Mouse (Mus musculus) liver, adult 2 months (tissue): Measurements from ENCODE around the gene Zmym4.

Experiments used
- CTCF ChIP-seq: fragments of 200-500 bp; IDR thresholded peaks from 2 replicates; pipeline ENCODE4 v1.5.1; 2011; ENCODE audit warnings: low read depth, low read length, control low read depth
- POLR2A ChIP-seq: fragments of 200-500 bp; IDR thresholded peaks from 2 replicates; pipeline ENCODE4 v1.6.1; 2011; ENCODE audit warnings: low read length, control low read depth; ENCODE audit not compliant: insufficient read depth; ENCODE audit errors: extremely low read depth

DNA sequence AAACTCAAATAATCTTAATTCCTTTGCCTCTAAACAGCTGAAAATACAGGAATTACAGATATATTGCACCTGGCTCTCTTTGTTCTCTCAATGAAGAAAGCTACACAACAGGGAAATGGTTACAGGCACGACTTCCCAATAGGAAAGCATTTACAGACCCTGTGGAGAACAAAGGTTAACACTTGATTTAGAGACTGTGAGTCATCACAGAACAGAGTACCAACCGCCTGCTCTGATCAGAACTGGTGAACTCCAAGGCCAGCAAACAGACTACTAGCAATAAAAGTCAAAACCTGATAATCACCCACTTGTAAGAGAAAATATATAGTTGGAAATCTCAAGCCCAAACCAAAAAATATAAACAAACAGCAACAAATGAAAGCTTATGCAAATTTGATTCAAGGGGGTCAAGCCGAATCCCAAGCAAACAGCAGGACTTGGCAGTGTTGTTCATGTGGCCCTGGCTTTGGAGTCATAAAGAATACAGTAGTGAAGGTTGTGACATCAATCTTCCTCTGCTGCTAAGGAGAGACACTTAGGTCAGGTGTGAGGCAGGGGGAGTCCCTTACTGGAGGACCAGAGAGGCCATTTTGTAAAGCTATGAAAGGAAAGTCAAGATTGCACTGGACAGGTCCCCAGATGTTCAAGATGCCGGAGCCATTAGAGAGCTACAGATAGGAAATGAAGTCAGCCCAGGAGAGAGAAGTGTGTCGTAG, 88.2 kb downstream of the Zmym4 start:
- TF ChIP-seq CTCF (no peak), POLR2A (no peak)
